Mouse (Mus musculus): ENCODE data around the gene Sstr2. TPM values are rescaled to one million over a fixed set of nuclear protein-coding genes. Genes with fewer than 3 reads are reported as not detected.
"Not testable (repeated sequence)": the region's sequence is repeated elsewhere in the genome, so short reads cannot be mapped to it uniquely, and the experiment has no call there.

Sstr2 gene
- total RNA-seq, 1 experiment from 2014 or later, result 5.6 TPM

- ATAC-seq (replicated peaks; ENCODE audit: low read depth, poor library complexity, severe bottlenecking), result no peak
Measured at GRCm38 (mm10) chr11:113654105-113654504, 35.0 kb downstream of the Sstr2 start.

- no peak for ATAC-seq (replicated peaks; ENCODE audit: low read depth, poor library complexity, severe bottlenecking)
Measured at GRCm38 (mm10) chr11:113654561-113655270, 35.6 kb downstream of the Sstr2 start.

- no peak for ATAC-seq (replicated peaks; ENCODE audit: low read depth, poor library complexity, severe bottlenecking)
Measured at GRCm38 (mm10) chr11:113656511-113656932, 37.4 kb downstream of the Sstr2 start.

- no peak for ATAC-seq (replicated peaks; ENCODE audit: low read depth, poor library complexity, severe bottlenecking)
Measured at GRCm38 (mm10) chr11:113657221-113657620, 38.1 kb downstream of the Sstr2 start.

GRCm38 (mm10) chr11:113658319-113658718 is 39.2 kb downstream of the Sstr2 start:
- no peak for ATAC-seq (replicated peaks; ENCODE audit: low read depth, poor library complexity, severe bottlenecking)

- ATAC-seq (replicated peaks; ENCODE audit: low read depth, poor library complexity, severe bottlenecking), result no peak
Measured at GRCm38 (mm10) chr11:113658763-113659162, 39.6 kb downstream of the Sstr2 start.

GRCm38 (mm10) chr11:113660213-113660612 is 41.1 kb downstream of the Sstr2 start:
- not testable (repeated sequence) for ATAC-seq (replicated peaks; ENCODE audit: low read depth, poor library complexity, severe bottlenecking)

- peak; percentile 78 for ATAC-seq (replicated peaks; ENCODE audit: low read depth, poor library complexity, severe bottlenecking)
Measured at GRCm38 (mm10) chr11:113660940-113661339, 41.8 kb downstream of the Sstr2 start.

- ATAC-seq (replicated peaks; ENCODE audit: low read depth, poor library complexity, severe bottlenecking), result peak; percentile 24
Measured at GRCm38 (mm10) chr11:113661835-113662351, 42.8 kb downstream of the Sstr2 start.

GRCm38 (mm10) chr11:113664279-113664678 is 45.1 kb downstream of the Sstr2 start:
- ATAC-seq (replicated peaks; ENCODE audit: low read depth, poor library complexity, severe bottlenecking), result no peak

- no peak for ATAC-seq (replicated peaks; ENCODE audit: low read depth, poor library complexity, severe bottlenecking)
Measured at GRCm38 (mm10) chr11:113666205-113666604, 47.1 kb downstream of the Sstr2 start.

- ATAC-seq (replicated peaks; ENCODE audit: low read depth, poor library complexity, severe bottlenecking), result peak; percentile 53
Measured at GRCm38 (mm10) chr11:113666648-113667047, 47.5 kb downstream of the Sstr2 start.

- no peak for ATAC-seq (replicated peaks; ENCODE audit: low read depth, poor library complexity, severe bottlenecking)
Measured at GRCm38 (mm10) chr11:113667122-113667521, 48.0 kb downstream of the Sstr2 start.

- no peak for ATAC-seq (replicated peaks; ENCODE audit: low read depth, poor library complexity, severe bottlenecking)
Measured at GRCm38 (mm10) chr11:113667704-113668103, 48.6 kb downstream of the Sstr2 start.

GRCm38 (mm10) chr11:113668857-113669256 is 49.7 kb downstream of the Sstr2 start:
- no peak for ATAC-seq (replicated peaks; ENCODE audit: low read depth, poor library complexity, severe bottlenecking)

GRCm38 (mm10) chr11:113669711-113670110 is 50.6 kb downstream of the Sstr2 start:
- ATAC-seq (replicated peaks; ENCODE audit: low read depth, poor library complexity, severe bottlenecking), result no peak

GRCm38 (mm10) chr11:113673614-113674013 is 54.5 kb downstream of the Sstr2 start:
- ATAC-seq (replicated peaks; ENCODE audit: low read depth, poor library complexity, severe bottlenecking), result no peak

- ATAC-seq (replicated peaks; ENCODE audit: low read depth, poor library complexity, severe bottlenecking), result no peak
Measured at GRCm38 (mm10) chr11:113674595-113674994, 55.5 kb downstream of the Sstr2 start.

Data from common myeloid progenitor, adult 5-6 weeks (primary cell).